In the genomic region with DNA sequence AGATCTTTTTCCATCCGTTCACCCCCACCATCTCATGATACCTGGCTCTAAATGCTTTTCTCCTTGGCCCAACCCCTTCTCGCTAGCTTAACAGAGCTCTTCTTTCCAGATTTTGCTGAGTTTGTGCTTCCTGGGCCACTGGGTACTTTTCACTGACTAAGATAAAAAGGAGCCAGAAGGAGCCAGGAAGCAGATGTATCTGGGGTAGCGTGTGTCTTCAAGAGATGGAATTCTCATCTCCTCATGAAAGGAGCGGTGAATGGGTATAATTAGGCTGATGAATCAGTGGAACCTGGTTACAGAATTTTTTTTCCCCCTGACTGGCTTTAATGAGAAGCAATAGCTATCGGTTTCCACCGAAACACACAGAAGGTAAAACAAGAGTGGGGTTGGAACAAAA, we compare ENCODE assay signal across 21 mouse cellular contexts.
DNase-seq lines count a peak whose midpoint lies in the region; ATAC-seq lines count a peak whose summit lies in the region.
"Had no signal": no experiment of that assay in that cellular context is flagged by ENCODE, and none has a peak within 500 bp of the region (broad histone marks: within the 10 kb centered on the region; RNA-seq: fewer than 3 reads in every experiment).

No protein-coding gene starts in this region.

- H3K9me3 ChIP-seq in midbrain, embryonic 13.5 days = no peaks in the 10 kb centered on the region; the same call in 1 of the 2 replicates
- no peaks in the 10 kb centered on the region for H3K9me3 ChIP-seq in midbrain, embryonic 11.5 days (ENCODE audit: control insufficient read depth, low read length)
- no peaks in the 10 kb centered on the region for H3K9me3 ChIP-seq in hindbrain, embryonic 14.5 days (ENCODE audit: control insufficient read depth, low read length)
- H3K9me3 ChIP-seq: embryonic facial prominence, embryonic 13.5 days; midbrain, embryonic 12.5 days had no signal

- H3K4me3 ChIP-seq in midbrain, embryonic 13.5 days (replicated peaks) = no peak overlapping the region
- no peak overlapping the region for H3K4me3 ChIP-seq in midbrain, embryonic 11.5 days (ENCODE audit: low read depth, low read length)
- no peak overlapping the region for H3K4me3 ChIP-seq in hindbrain, embryonic 14.5 days (replicated peaks; ENCODE audit: low read length)
- H3K4me3 ChIP-seq: embryonic facial prominence, embryonic 13.5 days; heart, adult 2 months; midbrain, embryonic 12.5 days had no signal

- no peak overlapping the region for H3K4me2 ChIP-seq in midbrain, embryonic 13.5 days (replicated peaks)
- no peak overlapping the region for H3K4me2 ChIP-seq in midbrain, embryonic 11.5 days
- H3K4me2 ChIP-seq in hindbrain, embryonic 14.5 days (replicated peaks) = no peak overlapping the region
- H3K4me2 ChIP-seq: embryonic facial prominence, embryonic 13.5 days; liver, embryonic 11.5 days; midbrain, embryonic 12.5 days had no signal

- no peak for DNase-seq in frontal cortex, postnatal 10 days (ENCODE audit: low spot score in 2 of 2)
- no peak for DNase-seq in midbrain, embryonic 11.5 days (ENCODE audit: low spot score, missing footprints)
- no peak for DNase-seq in hindbrain, embryonic 14.5 days (ENCODE audit: low spot score)
- DNase-seq in telencephalon, adult 2 months (ENCODE audit: low read depth, low spot score) = peak; percentile 58
- no peak for DNase-seq in spleen, postnatal 14 days (ENCODE audit: low spot score in 2 of 2)
- DNase-seq: adrenal gland, adult 8-10 months; cerebellum, adult 8-10 months; gastrocnemius, postnatal 10 days; heart, adult 2 months; kidney, adult 9 months; layer of hippocampus, postnatal 36 days; left cerebral cortex, postnatal 4 days; lung, adult 2 months; lung, postnatal 4 days; right cerebral cortex, postnatal 4 days had no signal

- peaks cover 30% of the 10 kb centered on the region for H3K4me1 ChIP-seq in midbrain, embryonic 13.5 days (replicated peaks)
- H3K4me1 ChIP-seq in midbrain, embryonic 11.5 days (ENCODE audit: control insufficient read depth, insufficient read depth, low read length) = peaks cover 10% of the 10 kb centered on the region
- peaks cover 13% of the 10 kb centered on the region for H3K4me1 ChIP-seq in hindbrain, embryonic 14.5 days (replicated peaks; ENCODE audit: control insufficient read depth, insufficient read depth, low read length)

- H3K27ac ChIP-seq in midbrain, embryonic 13.5 days = 0 out of 2 replicates have a peak overlapping the region, but pooled peaks have one; percentile 3
- no peak overlapping the region for H3K27ac ChIP-seq in midbrain, embryonic 11.5 days (ENCODE audit: low read depth, low read length)
- peak overlapping the region; percentile 70 for H3K27ac ChIP-seq in hindbrain, embryonic 14.5 days
- H3K27ac ChIP-seq: embryonic facial prominence, embryonic 13.5 days; heart, adult 2 months; midbrain, embryonic 12.5 days had no signal

- WGBS in midbrain, embryonic 13.5 days = 68% methylated on average over 6 of the region's 6 CpGs
- 72% methylated on average over 6 of the region's 6 CpGs for WGBS in midbrain, embryonic 11.5 days
- 50% methylated on average over 6 of the region's 6 CpGs for WGBS in hindbrain, embryonic 14.5 days

- H3K36me3 ChIP-seq in midbrain, embryonic 13.5 days = no peaks in the 10 kb centered on the region
- H3K36me3 ChIP-seq in midbrain, embryonic 11.5 days (ENCODE audit: control insufficient read depth, insufficient read depth, low read length) = no peaks in the 10 kb centered on the region
- no peaks in the 10 kb centered on the region for H3K36me3 ChIP-seq in hindbrain, embryonic 14.5 days (replicated peaks; ENCODE audit: control insufficient read depth, insufficient read depth)
- H3K36me3 ChIP-seq: embryonic facial prominence, embryonic 13.5 days; midbrain, embryonic 12.5 days had no signal

- H3K27me3 ChIP-seq in midbrain, embryonic 13.5 days = no peaks in the 10 kb centered on the region
- no peaks in the 10 kb centered on the region; the same call in 1 of the 2 replicates for H3K27me3 ChIP-seq in midbrain, embryonic 11.5 days (ENCODE audit: control insufficient read depth, insufficient read depth, low read length)
- H3K27me3 ChIP-seq in hindbrain, embryonic 14.5 days (ENCODE audit: control insufficient read depth, insufficient read depth, low read length) = no peaks in the 10 kb centered on the region
- H3K27me3 ChIP-seq: embryonic facial prominence, embryonic 13.5 days had no signal

- peak; percentile 68 for ATAC-seq in frontal cortex, adult (ENCODE audit: low TSS enrichment)
- ATAC-seq in midbrain, embryonic 13.5 days = no peak
- ATAC-seq in midbrain, embryonic 11.5 days (ENCODE audit: low FRiP score) = no peak
- no peak for ATAC-seq in hindbrain, embryonic 14.5 days (ENCODE audit: low FRiP score)
- no peak for ATAC-seq in CD4-positive, CD25-positive, alpha-beta regulatory T cell, adult 4 months

- no peak overlapping the region for H3K9ac ChIP-seq in midbrain, embryonic 13.5 days (replicated peaks)
- no peak overlapping the region for H3K9ac ChIP-seq in midbrain, embryonic 11.5 days (ENCODE audit: low read length)
- no peak overlapping the region for H3K9ac ChIP-seq in hindbrain, embryonic 14.5 days
- H3K9ac ChIP-seq: embryonic facial prominence, embryonic 13.5 days; midbrain, embryonic 12.5 days had no signal
